Mouse (Mus musculus) liver, embryonic 14.5 days (tissue): ENCODE measurements around the gene Mecom.

Experiments used
- CTCF ChIP-seq: IDR thresholded peaks from 2 replicates; pipeline ENCODE4 v1.5.1; 2016; ENCODE audit warnings: antibody characterized with exemption, low read depth, control low read depth
- EP300 ChIP-seq: IDR thresholded peaks from 2 replicates; pipeline ENCODE4 v1.6.1; 2016; ENCODE audit warnings: antibody characterized with exemption, low read depth

DNA sequence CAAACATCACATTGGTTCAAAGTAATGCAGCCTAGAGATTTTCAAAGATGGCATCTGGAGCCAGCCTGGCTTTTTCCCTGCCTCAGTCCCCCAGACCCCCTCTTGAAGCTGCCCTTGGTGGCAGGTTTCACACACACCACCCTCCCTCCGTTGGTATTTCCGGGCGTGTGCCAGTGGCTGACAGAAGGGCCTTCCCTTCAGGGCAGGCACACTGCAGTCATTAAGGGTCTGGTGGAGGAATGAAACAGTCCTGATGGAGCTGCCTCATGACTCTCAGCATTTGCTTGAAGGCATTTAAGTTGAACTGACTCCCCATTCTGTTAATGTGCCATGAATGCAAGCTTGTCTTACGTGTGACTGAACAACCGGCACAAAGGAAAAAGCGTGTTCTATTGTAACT lies 94.8 kb downstream of the Mecom start:
- TF ChIP-seq CTCF (no peak), EP300 (no peak)
